28 mouse cellular contexts compared by ENCODE assay signal in genomic region chr9:114830351-114830750, GRCm38 (mm10). TPM values are rescaled to one million over a fixed set of nuclear protein-coding genes. Genes with fewer than 3 reads are reported as not detected.
A peak's percentile ranks its signal among the peaks of the same experiment; 100 is the strongest.
DNase-seq lines count a peak whose midpoint lies in the region; ATAC-seq and TF ChIP-seq lines count a peak whose summit lies in the region.
"Had no signal": no experiment of that assay in that cellular context is flagged by ENCODE, and none has a peak within 500 bp of the region (broad histone marks: within the 10 kb centered on the region; RNA-seq: fewer than 3 reads in every experiment).

No protein-coding gene starts in this region.

- TF ChIP-seq EP300 in liver, postnatal 0 days (IDR thresholded peaks at IDR 0.05; ENCODE audit: low read depth), result no peak

- peaks cover 10% of the 10 kb centered on the region for H3K4me1 ChIP-seq in forebrain, embryonic 12.5 days
- H3K4me1 ChIP-seq in forebrain, postnatal 0 days (ENCODE audit: insufficient read depth), result no peaks in the 10 kb centered on the region
- H3K4me1 ChIP-seq in forebrain, embryonic 14.5 days (ENCODE audit: control insufficient read depth, insufficient read depth, low read length), result peaks cover 3% of the 10 kb centered on the region; the same call in 1 of the 2 replicates
- H3K4me1 ChIP-seq in forebrain, embryonic 10.5 days, result peaks cover 22% of the 10 kb centered on the region
- H3K4me1 ChIP-seq in liver, postnatal 0 days (ENCODE audit: insufficient read depth), result peaks cover 31% of the 10 kb centered on the region
- no peaks in the 10 kb centered on the region for H3K4me1 ChIP-seq in midbrain, embryonic 14.5 days (ENCODE audit: control insufficient read depth, insufficient read depth, low read length)
- H3K4me1 ChIP-seq in midbrain, postnatal 0 days (ENCODE audit: insufficient read depth, low read length), result no peaks in the 10 kb centered on the region
- H3K4me1 ChIP-seq: embryonic facial prominence, embryonic 15.5 days had no signal

- WGBS in forebrain, embryonic 12.5 days, result 24% methylated on average over 7 of the region's 7 CpGs
- 20% methylated on average over 7 of the region's 7 CpGs for WGBS in forebrain, postnatal 0 days
- WGBS in forebrain, embryonic 14.5 days, result 15% methylated on average over 7 of the region's 7 CpGs
- WGBS in forebrain, embryonic 10.5 days, result 41% methylated on average over 7 of the region's 7 CpGs
- 44% methylated on average over 7 of the region's 7 CpGs for WGBS in liver, postnatal 0 days (ENCODE audit: insufficient replicate concordance)
- 45% methylated on average over 7 of the region's 7 CpGs for WGBS in midbrain, embryonic 14.5 days
- WGBS in midbrain, postnatal 0 days, result 45% methylated on average over 7 of the region's 7 CpGs

- H3K4me3 ChIP-seq in forebrain, embryonic 12.5 days (replicated peaks), result no peak overlapping the region
- H3K4me3 ChIP-seq in forebrain, postnatal 0 days (ENCODE audit: low read depth, low read length), result no peak overlapping the region
- no peak overlapping the region for H3K4me3 ChIP-seq in forebrain, embryonic 14.5 days (ENCODE audit: low read depth, low read length)
- H3K4me3 ChIP-seq in forebrain, embryonic 10.5 days, result no peak overlapping the region
- no peak overlapping the region for H3K4me3 ChIP-seq in liver, postnatal 0 days (ENCODE audit: low read depth, low read length)
- no peak overlapping the region for H3K4me3 ChIP-seq in midbrain, embryonic 14.5 days (replicated peaks; ENCODE audit: low read depth, low read length)
- no peak overlapping the region for H3K4me3 ChIP-seq in midbrain, postnatal 0 days (ENCODE audit: low read depth, low read length)
- H3K4me3 ChIP-seq: embryonic facial prominence, embryonic 13.5 days; embryonic facial prominence, embryonic 15.5 days; erythroblast, embryonic 14.5 days; forebrain, embryonic 15.5 days had no signal

- DNase-seq in forebrain, postnatal 0 days, result no peak
- DNase-seq in forebrain, embryonic 14.5 days (ENCODE audit: low spot score), result peak; percentile 30
- DNase-seq in forebrain, embryonic 10.5 days (ENCODE audit: extremely low spot score, low spot score), result no peak
- no peak for DNase-seq in liver, postnatal 0 days
- no peak for DNase-seq in liver
- DNase-seq in midbrain, embryonic 14.5 days, result peak; percentile 26
- no peak for DNase-seq in midbrain, postnatal 0 days (ENCODE audit: low spot score)
- DNase-seq: adrenal gland, adult 8-10 months; adrenal gland, postnatal 14 days; adrenal gland, postnatal 36 days; B cell, adult 2 months; cerebellum, adult 11 months; cerebellum, adult 18-20 months; cerebellum, adult 8-10 months; cerebellum, adult 9-11 months; cerebellum, postnatal 14 days; cerebellum, postnatal 36 days; embryo, embryonic 11 days had no signal

- no peaks in the 10 kb centered on the region for H3K9me3 ChIP-seq in forebrain, embryonic 12.5 days
- H3K9me3 ChIP-seq in forebrain, postnatal 0 days (ENCODE audit: low read length), result no peaks in the 10 kb centered on the region
- no peaks in the 10 kb centered on the region for H3K9me3 ChIP-seq in forebrain, embryonic 14.5 days (replicated peaks; ENCODE audit: control insufficient read depth, low read length)
- H3K9me3 ChIP-seq in forebrain, embryonic 10.5 days, result no peaks in the 10 kb centered on the region; the same call in 1 of the 2 replicates
- no peaks in the 10 kb centered on the region for H3K9me3 ChIP-seq in liver, postnatal 0 days (ENCODE audit: low read length)
- no peaks in the 10 kb centered on the region for H3K9me3 ChIP-seq in midbrain, embryonic 14.5 days (ENCODE audit: control insufficient read depth, low read length)
- H3K9me3 ChIP-seq in midbrain, postnatal 0 days (ENCODE audit: low read length), result no peaks in the 10 kb centered on the region
- H3K9me3 ChIP-seq: embryonic facial prominence, embryonic 13.5 days; embryonic facial prominence, embryonic 15.5 days; forebrain, embryonic 15.5 days had no signal

- no peak overlapping the region for H3K4me2 ChIP-seq in forebrain, embryonic 12.5 days
- no peak overlapping the region for H3K4me2 ChIP-seq in forebrain, postnatal 0 days (ENCODE audit: low read depth)
- no peak overlapping the region for H3K4me2 ChIP-seq in forebrain, embryonic 14.5 days (ENCODE audit: low read length)
- H3K4me2 ChIP-seq in liver, postnatal 0 days (ENCODE audit: low read depth, low read length), result no peak overlapping the region
- no peak overlapping the region for H3K4me2 ChIP-seq in midbrain, embryonic 14.5 days (ENCODE audit: low read length)
- no peak overlapping the region for H3K4me2 ChIP-seq in midbrain, postnatal 0 days (ENCODE audit: low read depth, low read length, poor library complexity, severe bottlenecking)
- H3K4me2 ChIP-seq: embryonic facial prominence, embryonic 13.5 days; embryonic facial prominence, embryonic 15.5 days; forebrain, embryonic 15.5 days had no signal

- peak; percentile 51; the same call in 1 of the 2 replicates for ATAC-seq in forebrain, embryonic 12.5 days (ENCODE audit: low FRiP score)
- no peak for ATAC-seq in forebrain, postnatal 0 days
- no peak for ATAC-seq in forebrain, embryonic 14.5 days
- ATAC-seq in liver, postnatal 0 days, result no peak
- ATAC-seq in midbrain, embryonic 14.5 days (ENCODE audit: low FRiP score, low TSS enrichment), result no peak
- no peak for ATAC-seq in midbrain, postnatal 0 days (ENCODE audit: low FRiP score)
- ATAC-seq: activated CD4-positive, CD25-positive, alpha-beta regulatory T cell, adult 4 months; CD4-positive, CD25-positive, alpha-beta regulatory T cell, adult 4 months; forebrain, embryonic 15.5 days; Patski had no signal

- H3K36me3 ChIP-seq in forebrain, embryonic 12.5 days (replicated peaks), result no peaks in the 10 kb centered on the region
- H3K36me3 ChIP-seq in forebrain, postnatal 0 days (ENCODE audit: insufficient read depth), result no peaks in the 10 kb centered on the region
- H3K36me3 ChIP-seq in forebrain, embryonic 14.5 days (ENCODE audit: control insufficient read depth, insufficient read depth, low read length), result no peaks in the 10 kb centered on the region
- H3K36me3 ChIP-seq in forebrain, embryonic 10.5 days (replicated peaks), result peaks cover 5% of the 10 kb centered on the region
- no peaks in the 10 kb centered on the region for H3K36me3 ChIP-seq in liver, postnatal 0 days (replicated peaks; ENCODE audit: insufficient read depth, low read length)
- no peaks in the 10 kb centered on the region for H3K36me3 ChIP-seq in midbrain, embryonic 14.5 days (ENCODE audit: control insufficient read depth, insufficient read depth, low read length)
- H3K36me3 ChIP-seq in midbrain, postnatal 0 days (ENCODE audit: insufficient read depth, low read length), result no peaks in the 10 kb centered on the region
- H3K36me3 ChIP-seq: embryonic facial prominence, embryonic 13.5 days; embryonic facial prominence, embryonic 15.5 days; forebrain, embryonic 15.5 days; G1E had no signal

- TF ChIP-seq CTCF in forebrain, postnatal 0 days (IDR thresholded peaks at IDR 0.05; ENCODE audit: low read depth), result no peak
- no peak for TF ChIP-seq CTCF in liver, postnatal 0 days (IDR thresholded peaks at IDR 0.05; ENCODE audit: low read depth)
- TF ChIP-seq CTCF in midbrain, postnatal 0 days (IDR thresholded peaks at IDR 0.05), result no peak

- H3K27me3 ChIP-seq in forebrain, embryonic 12.5 days, result no peaks in the 10 kb centered on the region
- no peaks in the 10 kb centered on the region for H3K27me3 ChIP-seq in forebrain, postnatal 0 days (ENCODE audit: insufficient read depth, low read length)
- no peaks in the 10 kb centered on the region for H3K27me3 ChIP-seq in forebrain, embryonic 14.5 days (replicated peaks; ENCODE audit: control insufficient read depth, insufficient read depth, low read length)
- H3K27me3 ChIP-seq in forebrain, embryonic 10.5 days (ENCODE audit: poor library complexity, severe bottlenecking), result no peaks in the 10 kb centered on the region
- no peaks in the 10 kb centered on the region for H3K27me3 ChIP-seq in liver, postnatal 0 days (ENCODE audit: insufficient read depth, low read length)
- no peaks in the 10 kb centered on the region for H3K27me3 ChIP-seq in midbrain, embryonic 14.5 days (ENCODE audit: control insufficient read depth, insufficient read depth, low read length)
- H3K27me3 ChIP-seq in midbrain, postnatal 0 days (ENCODE audit: insufficient read depth, low read length), result no peaks in the 10 kb centered on the region
- H3K27me3 ChIP-seq: CH12.LX; embryonic facial prominence, embryonic 13.5 days; embryonic facial prominence, embryonic 15.5 days; forebrain, embryonic 15.5 days; Patski had no signal

- no peak overlapping the region for H3K9ac ChIP-seq in forebrain, embryonic 12.5 days
- no peak overlapping the region for H3K9ac ChIP-seq in forebrain, postnatal 0 days
- no peak overlapping the region for H3K9ac ChIP-seq in forebrain, embryonic 14.5 days (ENCODE audit: low read length)
- H3K9ac ChIP-seq in liver, postnatal 0 days (replicated peaks), result no peak overlapping the region
- no peak overlapping the region for H3K9ac ChIP-seq in midbrain, embryonic 14.5 days (replicated peaks; ENCODE audit: low read length)
- H3K9ac ChIP-seq in midbrain, postnatal 0 days (replicated peaks; ENCODE audit: low read length, poor library complexity, severe bottlenecking), result no peak overlapping the region
- H3K9ac ChIP-seq: embryonic facial prominence, embryonic 13.5 days; embryonic facial prominence, embryonic 15.5 days; forebrain, embryonic 15.5 days had no signal

- H3K27ac ChIP-seq in forebrain, embryonic 12.5 days, result no peak overlapping the region
- H3K27ac ChIP-seq in forebrain, postnatal 0 days (ENCODE audit: low read depth, low read length), result no peak overlapping the region
- no peak overlapping the region for H3K27ac ChIP-seq in forebrain, embryonic 14.5 days (ENCODE audit: low read depth, low read length)
- H3K27ac ChIP-seq in forebrain, embryonic 10.5 days, result no peak overlapping the region
- peak overlapping the region; percentile 90 for H3K27ac ChIP-seq in liver, postnatal 0 days (ENCODE audit: low read depth)
- H3K27ac ChIP-seq in midbrain, embryonic 14.5 days (replicated peaks; ENCODE audit: low read depth, low read length), result no peak overlapping the region
- no peak overlapping the region for H3K27ac ChIP-seq in midbrain, postnatal 0 days (ENCODE audit: low read depth, low read length)
- H3K27ac ChIP-seq: embryonic facial prominence, embryonic 13.5 days; embryonic facial prominence, embryonic 15.5 days; forebrain, embryonic 15.5 days had no signal

RNA-seq across cellular contexts. Expression of gene Cmtm8, which starts 13.6 kb away (rescaled TPM):
- 15.1 and 17.0 TPM in 2 replicates for polyA plus RNA-seq in forebrain, embryonic 12.5 days (2016; fragmentation: Nextera tagmentation; extraction: Ambion mirVana)
- 1.2 and 2.1 TPM in 2 replicates for total RNA-seq in forebrain, postnatal 0 days (2014; rRNA removed)
- 6.0 and 6.2 TPM in 2 replicates for polyA plus RNA-seq in forebrain, postnatal 0 days (2015; fragmentation: Nextera tagmentation; extraction: Ambion mirVana)
- 8.7 and 9.5 TPM in 2 replicates for polyA plus RNA-seq in forebrain, embryonic 14.5 days (2014; fragmentation: Nextera tagmentation; extraction: Ambion mirVana)
- polyA plus RNA-seq in forebrain, embryonic 10.5 days (2016; fragmentation: Nextera tagmentation; extraction: Ambion mirVana), result 22.8 and 23.0 TPM in 2 replicates
- polyA plus RNA-seq in liver, postnatal 0 days (2015; fragmentation: Nextera tagmentation; extraction: Ambion mirVana), result 109 and 110 TPM in 2 replicates
- 4.4 and 6.1 TPM in 2 replicates for polyA plus RNA-seq in midbrain, embryonic 14.5 days (2014; fragmentation: Nextera tagmentation; extraction: Ambion mirVana)
- 1.1 and 4.2 TPM in 2 replicates for total RNA-seq in midbrain, postnatal 0 days (2014; rRNA removed)
- 4.1 and 6.4 TPM in 2 replicates for polyA plus RNA-seq in midbrain, postnatal 0 days (2015; fragmentation: Nextera tagmentation; extraction: Ambion mirVana)
- polyA plus RNA-seq: activated CD4-positive, CD25-positive, alpha-beta regulatory T cell, adult 4 months; CD4-positive, CD25-positive, alpha-beta regulatory T cell, adult 4 months; G1E had no signal

RNA-seq across cellular contexts. Expression of gene Cmtm7, which starts 48.7 kb away (rescaled TPM):
- 32.3 and 41.2 TPM in 2 replicates for polyA plus RNA-seq in forebrain, embryonic 12.5 days (2016; fragmentation: Nextera tagmentation; extraction: Ambion mirVana)
- total RNA-seq in forebrain, postnatal 0 days (2014; rRNA removed), result 4.9 and 6.0 TPM in 2 replicates
- 9.5 and 11.6 TPM in 2 replicates for polyA plus RNA-seq in forebrain, postnatal 0 days (2015; fragmentation: Nextera tagmentation; extraction: Ambion mirVana)
- polyA plus RNA-seq in forebrain, embryonic 14.5 days (2014; fragmentation: Nextera tagmentation; extraction: Ambion mirVana), result 16.5 and 25.6 TPM in 2 replicates
- polyA plus RNA-seq in forebrain, embryonic 10.5 days (2016; fragmentation: Nextera tagmentation; extraction: Ambion mirVana), result 76.9 and 78.7 TPM in 2 replicates
- 57.7 and 58.2 TPM in 2 replicates for polyA plus RNA-seq in liver, postnatal 0 days (2015; fragmentation: Nextera tagmentation; extraction: Ambion mirVana)
- polyA plus RNA-seq in midbrain, embryonic 14.5 days (2014; fragmentation: Nextera tagmentation; extraction: Ambion mirVana), result 4.9 and 14.4 TPM in 2 replicates
- total RNA-seq in midbrain, postnatal 0 days (2014; rRNA removed), result 13.7 and 15.6 TPM in 2 replicates
- 8.0 and 9.1 TPM in 2 replicates for polyA plus RNA-seq in midbrain, postnatal 0 days (2015; fragmentation: Nextera tagmentation; extraction: Ambion mirVana)

Comparison
In these comparisons a context has a peak if more than half of its experiments do, and no peak if none do; other contexts are left out.
1. DNase-seq: peak in forebrain, embryonic 14.5 days (single experiment) and midbrain, embryonic 14.5 days (single experiment); none in forebrain, postnatal 0 days (single experiment), forebrain, embryonic 10.5 days (single experiment), liver, postnatal 0 days (single experiment), liver (single experiment) and midbrain, postnatal 0 days (single experiment).